Mouse (Mus musculus): ENCODE results near the gene Armc5. TPM values are rescaled to one million over a fixed set of nuclear protein-coding genes. Genes with fewer than 3 reads are reported as not detected.

The Armc5 gene
- polyA plus RNA-seq (2017; shearing (Covaris generic)): 17.4 TPM

GRCm38 (mm10) chr7:128236856-128237592 lies at the start of gene Armc5:
Gene Armc5 (plus strand): TSS chr7:128237342.

GRCm38 (mm10) chr7:128206152-128206551 lies 31.0 kb upstream of the Armc5 start, which contains the start of gene Cox6a2:
Gene Cox6a2 (minus strand): TSS chr7:128206387.

GRCm38 (mm10) chr7:128237927-128238778 lies 1.0 kb downstream of the Armc5 start, which contains the start of gene 9130023H24Rik:
Gene 9130023H24Rik (minus strand): TSS chr7:128238031.

GRCm38 (mm10) chr7:128246496-128247391 lies 9.6 kb downstream of the Armc5 start, which contains the start of gene Tgfb1i1:
Gene Tgfb1i1 (plus strand): TSS chr7:128246812.

GRCm38 (mm10) chr7:128265411-128265810 lies 28.3 kb downstream of the Armc5 start, which contains the start of gene Slc5a2:
Gene Slc5a2 (plus strand): TSS chr7:128265657.

Other genes starting within 250 kb of the Armc5 start
- 95.9 TPM for gene Pycard, start 243.5 kb upstream of the Armc5 start, polyA plus RNA-seq (2017; shearing (Covaris generic))
- not detected for gene Trim72, start 233.4 kb upstream of the Armc5 start, polyA plus RNA-seq (2017; shearing (Covaris generic))
- gene Itgam, start 174.7 kb upstream of the Armc5 start, polyA plus RNA-seq (2017; shearing (Covaris generic)): 0.39 TPM
- not detected for gene Gm49368, start 174.7 kb upstream of the Armc5 start, polyA plus RNA-seq (2017; shearing (Covaris generic))
- 0.72 TPM for gene Itgax, start 107.8 kb upstream of the Armc5 start, polyA plus RNA-seq (2017; shearing (Covaris generic))
- gene Itgad, start 83.0 kb upstream of the Armc5 start, polyA plus RNA-seq (2017; shearing (Covaris generic)): 0.26 TPM
- not detected for gene Cox6a2, start 31.0 kb upstream of the Armc5 start, polyA plus RNA-seq (2017; shearing (Covaris generic))
- 0.71 TPM for gene 9130023H24Rik, start 689 bp downstream of the Armc5 start, polyA plus RNA-seq (2017; shearing (Covaris generic))
- 0.59 TPM for gene Tgfb1i1, start 9.5 kb downstream of the Armc5 start, polyA plus RNA-seq (2017; shearing (Covaris generic))
- gene Slc5a2, start 28.3 kb downstream of the Armc5 start, polyA plus RNA-seq (2017; shearing (Covaris generic)): 0.44 TPM
- gene BC017158, start 60.8 kb downstream of the Armc5 start, polyA plus RNA-seq (2017; shearing (Covaris generic)): 23.6 TPM
- 156 TPM for gene Rgs10, start 181.4 kb downstream of the Armc5 start, polyA plus RNA-seq (2017; shearing (Covaris generic))
- gene Tial1, start 224.4 kb downstream of the Armc5 start, polyA plus RNA-seq (2017; shearing (Covaris generic)): 43.2 TPM